Mouse (Mus musculus): ENCODE results near the gene Lypd6b. TPM values are rescaled to one million over a fixed set of nuclear protein-coding genes. Genes with fewer than 3 reads are reported as not detected.

Lypd6b gene
- 2.0 and 2.6 TPM in 2 replicates for polyA plus RNA-seq (2012; rRNA removed)

GRCm38 (mm10) chr2:49787376-49788050, at the start of gene Lypd6b:
Gene Lypd6b (plus strand): TSS chr2:49787688.

Other genes with a start within 250 kb of the Lypd6b start
- 1.4 and 2.3 TPM in 2 replicates for gene Kif5c, start 168.4 kb upstream of the Lypd6b start, polyA plus RNA-seq (2012; rRNA removed)